In genomic region chr19:7006892-7007593, GRCm38 (mm10) we compare ENCODE assay signal across 28 mouse cellular contexts. TPM values are rescaled to one million over a fixed set of nuclear protein-coding genes. Genes with fewer than 3 reads are reported as not detected.
DNase-seq lines count a peak whose midpoint lies in the region; ATAC-seq and TF ChIP-seq lines count a peak whose summit lies in the region.
"Had no signal": no experiment of that assay in that cellular context is flagged by ENCODE, and none has a peak within 500 bp of the region (broad histone marks: within the 10 kb centered on the region; RNA-seq: fewer than 3 reads in every experiment).

No protein-coding gene starts in this region.

- H3K9me3 ChIP-seq in kidney, postnatal 0 days (replicated peaks; ENCODE audit: low read length) = no peaks in the 10 kb centered on the region
- H3K9me3 ChIP-seq in lung, postnatal 0 days (ENCODE audit: low read length) = no peaks in the 10 kb centered on the region
- no peaks in the 10 kb centered on the region for H3K9me3 ChIP-seq in stomach, postnatal 0 days (ENCODE audit: control insufficient read depth, low read length)
- H3K9me3 ChIP-seq: embryonic facial prominence, embryonic 13.5 days; forebrain, embryonic 13.5 days; heart, embryonic 10.5 days; limb, embryonic 12.5 days; midbrain, embryonic 10.5 days had no signal

- DNase-seq in kidney, postnatal 0 days (ENCODE audit: low spot score) = no peak
- no peak for DNase-seq in kidney, postnatal 14 days
- peak; percentile 58 for DNase-seq in lung, postnatal 0 days (ENCODE audit: low spot score)
- DNase-seq in lung, postnatal 4 days = no peak
- peak; percentile 13 for DNase-seq in stomach, postnatal 0 days (ENCODE audit: low spot score)
- DNase-seq in Muller cell, postnatal 12 days (ENCODE audit: inconsistent ontology term) = no peak
- DNase-seq: adrenal gland, adult 2 months; cerebellum, adult 2 months; cerebellum, postnatal 25 days; gastrocnemius, adult 2 months; kidney, adult 18-20 months; kidney, postnatal 25 days; lung, postnatal 36 days; right cerebral cortex, adult 18-20 months; thymus, adult 18-20 months; thymus, postnatal 4 days had no signal

- H3K4me3 ChIP-seq in kidney, postnatal 0 days (replicated peaks; ENCODE audit: low read depth, low read length) = no peak overlapping the region
- H3K4me3 ChIP-seq in lung, postnatal 0 days (ENCODE audit: low read depth, low read length) = no peak overlapping the region
- H3K4me3 ChIP-seq in myocyte = no peak overlapping the region
- H3K4me3 ChIP-seq in stomach, postnatal 0 days (ENCODE audit: low read depth, low read length) = no peak overlapping the region
- H3K4me3 ChIP-seq: embryonic facial prominence, embryonic 13.5 days; forebrain, embryonic 13.5 days; gastrocnemius, adult 2 months; heart, embryonic 10.5 days; layer of hippocampus, adult 2 months; limb, embryonic 12.5 days; midbrain, embryonic 10.5 days had no signal

- H3K27ac ChIP-seq in kidney, postnatal 0 days = 0 out of 2 replicates have a peak overlapping the region, but pooled peaks have one; percentile 5
- H3K27ac ChIP-seq in lung, postnatal 0 days (ENCODE audit: low read length) = peak overlapping the region; percentile 20; the same call in 1 of the 2 replicates
- H3K27ac ChIP-seq in stomach, postnatal 0 days (replicated peaks) = peak overlapping the region; percentile 86
- H3K27ac ChIP-seq: embryonic facial prominence, embryonic 13.5 days; forebrain, embryonic 13.5 days; gastrocnemius, adult 2 months; heart, embryonic 10.5 days; layer of hippocampus, adult 2 months; limb, embryonic 12.5 days; liver, embryonic 14.5 days; midbrain, embryonic 10.5 days had no signal

- H3K36me3 ChIP-seq in kidney, postnatal 0 days (ENCODE audit: insufficient read depth, low read length) = no peaks in the 10 kb centered on the region
- no peaks in the 10 kb centered on the region for H3K36me3 ChIP-seq in lung, postnatal 0 days (ENCODE audit: insufficient read depth, low read length)
- H3K36me3 ChIP-seq in myocyte (ENCODE audit: control insufficient read depth, insufficient read depth) = no peaks in the 10 kb centered on the region
- H3K36me3 ChIP-seq in stomach, postnatal 0 days (ENCODE audit: control insufficient read depth, insufficient read depth, low read length) = no peaks in the 10 kb centered on the region
- H3K36me3 ChIP-seq: embryonic facial prominence, embryonic 13.5 days; limb, embryonic 12.5 days had no signal

- H3K27me3 ChIP-seq in kidney, postnatal 0 days (ENCODE audit: insufficient read depth, low read length) = no peaks in the 10 kb centered on the region
- H3K27me3 ChIP-seq in lung, postnatal 0 days (replicated peaks; ENCODE audit: insufficient read depth, low read length) = no peaks in the 10 kb centered on the region
- no peaks in the 10 kb centered on the region for H3K27me3 ChIP-seq in myocyte (ENCODE audit: control insufficient read depth, insufficient read depth, insufficient read length)
- H3K27me3 ChIP-seq in stomach, postnatal 0 days (ENCODE audit: control insufficient read depth, insufficient read depth, low read length) = no peaks in the 10 kb centered on the region
- H3K27me3 ChIP-seq: embryonic facial prominence, embryonic 13.5 days; forebrain, embryonic 13.5 days; limb, embryonic 12.5 days; Patski had no signal

- H3K9ac ChIP-seq in kidney, postnatal 0 days (ENCODE audit: low read depth, low read length) = no peak overlapping the region
- H3K9ac ChIP-seq in lung, postnatal 0 days (replicated peaks; ENCODE audit: low read depth) = no peak overlapping the region
- H3K9ac ChIP-seq in stomach, postnatal 0 days (ENCODE audit: low read length) = no peak overlapping the region
- H3K9ac ChIP-seq: embryonic facial prominence, embryonic 13.5 days; forebrain, embryonic 13.5 days; limb, embryonic 12.5 days; liver, embryonic 14.5 days had no signal

- TF ChIP-seq POLR2A in myocyte (IDR thresholded peaks at IDR 0.05; ENCODE audit: insufficient read length, low read depth) = no peak

- H3K79me2 ChIP-seq in myocyte (ENCODE audit: control insufficient read depth, insufficient read depth) = no peaks in the 10 kb centered on the region

- no peak overlapping the region for H3K4me2 ChIP-seq in kidney, postnatal 0 days (ENCODE audit: low read length)
- H3K4me2 ChIP-seq in lung, postnatal 0 days (replicated peaks; ENCODE audit: low read depth, low read length) = no peak overlapping the region
- H3K4me2 ChIP-seq in myocyte (ENCODE audit: low read depth) = peak overlapping the region; percentile 13
- no peak overlapping the region for H3K4me2 ChIP-seq in stomach, postnatal 0 days (replicated peaks; ENCODE audit: low read depth)
- H3K4me2 ChIP-seq: embryonic facial prominence, embryonic 13.5 days; forebrain, embryonic 13.5 days; limb, embryonic 12.5 days had no signal

- H3ac ChIP-seq in myocyte (ENCODE audit: control insufficient read depth, insufficient read length) = no peak overlapping the region

- WGBS in kidney, postnatal 0 days = 68% methylated on average over 9 of the region's 9 CpGs
- 57% methylated on average over 8 of the region's 9 CpGs for WGBS in lung, postnatal 0 days
- 58% methylated on average over 8 of the region's 9 CpGs for WGBS in stomach, postnatal 0 days

- ATAC-seq in kidney, postnatal 0 days (replicated peaks; ENCODE audit: low FRiP score, low read depth) = no peak
- ATAC-seq in lung, postnatal 0 days = peak; percentile 71
- peak; percentile 62; the same call in 1 of the 2 replicates for ATAC-seq in stomach, postnatal 0 days (ENCODE audit: low FRiP score, low TSS enrichment)
- no peak for ATAC-seq in activated CD4-positive, CD25-positive, alpha-beta regulatory T cell, adult 4 months
- ATAC-seq: forebrain, embryonic 13.5 days; hindbrain, embryonic 16.5 days; midbrain, embryonic 16.5 days; Patski had no signal

- no peak for TF ChIP-seq EP300 in lung, postnatal 0 days (IDR thresholded peaks at IDR 0.05)
- no peak for TF ChIP-seq EP300 in stomach, postnatal 0 days (optimal IDR thresholded peaks at IDR 0.05)

- no peak for TF ChIP-seq CTCF in kidney, postnatal 0 days (IDR thresholded peaks at IDR 0.05; ENCODE audit: low read depth)
- no peak for TF ChIP-seq CTCF in lung, postnatal 0 days (IDR thresholded peaks at IDR 0.05)
- TF ChIP-seq CTCF in stomach, postnatal 0 days (IDR thresholded peaks at IDR 0.05; ENCODE audit: low read depth) = no peak

- no peaks in the 10 kb centered on the region for H3K4me1 ChIP-seq in kidney, postnatal 0 days (replicated peaks; ENCODE audit: insufficient read depth, low read length)
- H3K4me1 ChIP-seq in lung, postnatal 0 days (ENCODE audit: insufficient read depth, low read depth, low read length) = no peaks in the 10 kb centered on the region; the same call in 1 of the 2 replicates
- H3K4me1 ChIP-seq in stomach, postnatal 0 days (replicated peaks; ENCODE audit: control insufficient read depth, insufficient read depth) = no peaks in the 10 kb centered on the region
- H3K4me1 ChIP-seq: embryonic facial prominence, embryonic 13.5 days; forebrain, embryonic 13.5 days; heart, embryonic 10.5 days; limb, embryonic 12.5 days; midbrain, embryonic 10.5 days had no signal

TF ChIP-seq in myocyte, 11 proteins besides CTCF, POLR2A, EP300 and RAD21 (continues in another document):
- TF ChIP-seq MYOD1 (IDR thresholded peaks at IDR 0.05; ENCODE audit: control insufficient read depth in 1 of 3, insufficient read length in 2 of 3, low read depth in 2 of 3) (peak; percentile 81 to 93 (median 91)), MAX (IDR thresholded peaks at IDR 0.05; ENCODE audit: low read depth) (no peak), CEBPB (IDR thresholded peaks at IDR 0.05; ENCODE audit: insufficient read depth, poor library complexity, severe bottlenecking) (no peak), REST (IDR thresholded peaks at IDR 0.05; ENCODE audit: insufficient read depth, insufficient read length) (no peak), POLR2AphosphoS2 (IDR thresholded peaks at IDR 0.05; ENCODE audit: insufficient read length, low read depth) (no peak), USF1 (IDR thresholded peaks at IDR 0.05; ENCODE audit: low read depth) (no peak)

RNA-seq across cellular contexts. Expression of gene Trpt1, which starts 11.1 kb away (rescaled TPM):
- 14.5 and 14.7 TPM in 2 replicates for polyA plus RNA-seq in kidney, postnatal 0 days (2015; fragmentation: Nextera tagmentation; extraction: Ambion mirVana)
- polyA plus RNA-seq in lung, postnatal 0 days (2015; fragmentation: Nextera tagmentation; extraction: Ambion mirVana) = 11.0 and 11.5 TPM in 2 replicates
- polyA plus RNA-seq in myocyte (2012; fragmentation: generic; extraction: Trizol) = 9.2 TPM
- polyA plus RNA-seq in stomach, postnatal 0 days (2015; fragmentation: Nextera tagmentation; extraction: Ambion mirVana) = 10.0 and 10.1 TPM in 2 replicates
- 1 to 10 TPM; 4.5 to 7.3 TPM for polyA plus RNA-seq in activated CD4-positive, CD25-positive, alpha-beta regulatory T cell, adult 4 months (2017; shearing (Covaris generic))

RNA-seq across cellular contexts. Expression of gene Nudt22, which starts 11.1 kb away (rescaled TPM):
- polyA plus RNA-seq in kidney, postnatal 0 days (2015; fragmentation: Nextera tagmentation; extraction: Ambion mirVana) = 39.0 and 40.8 TPM in 2 replicates
- 21.0 and 24.9 TPM in 2 replicates for polyA plus RNA-seq in lung, postnatal 0 days (2015; fragmentation: Nextera tagmentation; extraction: Ambion mirVana)
- polyA plus RNA-seq in myocyte (2012; fragmentation: generic; extraction: Trizol) = 27.0 TPM
- 21.1 and 21.2 TPM in 2 replicates for polyA plus RNA-seq in stomach, postnatal 0 days (2015; fragmentation: Nextera tagmentation; extraction: Ambion mirVana)
- 10 to 100 TPM; 29.8 to 33.4 TPM for polyA plus RNA-seq in activated CD4-positive, CD25-positive, alpha-beta regulatory T cell, adult 4 months (2017; shearing (Covaris generic))

RNA-seq across cellular contexts. Expression of gene Fermt3, which starts 12.2 kb away (rescaled TPM):
- 3.5 and 4.3 TPM in 2 replicates for polyA plus RNA-seq in kidney, postnatal 0 days (2015; fragmentation: Nextera tagmentation; extraction: Ambion mirVana)
- polyA plus RNA-seq in lung, postnatal 0 days (2015; fragmentation: Nextera tagmentation; extraction: Ambion mirVana) = 15.8 and 16.0 TPM in 2 replicates
- polyA plus RNA-seq in myocyte (2012; fragmentation: generic; extraction: Trizol) = 0.34 TPM
- polyA plus RNA-seq in stomach, postnatal 0 days (2015; fragmentation: Nextera tagmentation; extraction: Ambion mirVana) = 7.6 and 8.1 TPM in 2 replicates
- 100 to 1,000 TPM; 208 to 288 TPM for polyA plus RNA-seq in activated CD4-positive, CD25-positive, alpha-beta regulatory T cell, adult 4 months (2017; shearing (Covaris generic))

RNA-seq across cellular contexts. Expression of gene Dnajc4, which starts 14.7 kb away (rescaled TPM):
- 30.7 and 32.1 TPM in 2 replicates for polyA plus RNA-seq in kidney, postnatal 0 days (2015; fragmentation: Nextera tagmentation; extraction: Ambion mirVana)
- polyA plus RNA-seq in lung, postnatal 0 days (2015; fragmentation: Nextera tagmentation; extraction: Ambion mirVana) = 32.7 and 33.2 TPM in 2 replicates
- polyA plus RNA-seq in myocyte (2012; fragmentation: generic; extraction: Trizol) = 28.5 TPM
- 33.0 and 37.2 TPM in 2 replicates for polyA plus RNA-seq in stomach, postnatal 0 days (2015; fragmentation: Nextera tagmentation; extraction: Ambion mirVana)
- 10 to 100 TPM; 44.8 to 46.0 TPM for polyA plus RNA-seq in activated CD4-positive, CD25-positive, alpha-beta regulatory T cell, adult 4 months (2017; shearing (Covaris generic))

RNA-seq across cellular contexts. Expression of gene Vegfb, which starts 19.6 kb away (rescaled TPM):
- 52.8 and 56.6 TPM in 2 replicates for polyA plus RNA-seq in kidney, postnatal 0 days (2015; fragmentation: Nextera tagmentation; extraction: Ambion mirVana)
- 27.1 and 28.1 TPM in 2 replicates for polyA plus RNA-seq in lung, postnatal 0 days (2015; fragmentation: Nextera tagmentation; extraction: Ambion mirVana)
- polyA plus RNA-seq in myocyte (2012; fragmentation: generic; extraction: Trizol) = 49.2 TPM
- polyA plus RNA-seq in stomach, postnatal 0 days (2015; fragmentation: Nextera tagmentation; extraction: Ambion mirVana) = 26.2 and 28.0 TPM in 2 replicates
- polyA plus RNA-seq in activated CD4-positive, CD25-positive, alpha-beta regulatory T cell, adult 4 months (2017; shearing (Covaris generic)) = 1 to 10 TPM; 2.5 to 2.6 TPM

Comparison
In these comparisons a context has a peak if more than half of its experiments do, and no peak if none do; other contexts are left out.
1. DNase-seq: peak in lung, postnatal 0 days (single experiment) and stomach, postnatal 0 days (single experiment); none in kidney, postnatal 0 days (single experiment), kidney, postnatal 14 days (single experiment), lung, postnatal 4 days (0 of 2) and Muller cell, postnatal 12 days (single experiment).
2. ATAC-seq: peak in lung, postnatal 0 days (single experiment) and stomach, postnatal 0 days (single experiment); none in kidney, postnatal 0 days (single experiment) and activated CD4-positive, CD25-positive, alpha-beta regulatory T cell, adult 4 months (single experiment).
3. H3K27ac ChIP-seq: peak in every context shown above with its lines; median percentile 86 in stomach, postnatal 0 days; 20 in lung, postnatal 0 days; 5 in kidney, postnatal 0 days.
4. RNA of gene Fermt3, which starts 12.2 kb away (polyA plus RNA-seq): 208 to 288 TPM in activated CD4-positive, CD25-positive, alpha-beta regulatory T cell, adult 4 months; 15.8 to 16.0 TPM in lung, postnatal 0 days, 7.6 to 8.1 TPM in stomach, postnatal 0 days, 3.5 to 4.3 TPM in kidney, postnatal 0 days and 0.34 TPM in myocyte (single experiment); every median in the first group is over 10 times any median in the second.